Mouse (Mus musculus): ENCODE data around the gene Antxr1. TPM values are rescaled to one million over a fixed set of nuclear protein-coding genes. Genes with fewer than 3 reads are reported as not detected.
A peak's percentile ranks its signal among the peaks of the same experiment; 100 is the strongest.

Antxr1 gene
- polyA plus RNA-seq, 1 experiment from 2014 or later, result 10.3 TPM

GRCm38 (mm10) chr6:87273141-87273540, 62.5 kb downstream of the Antxr1 start:
- ATAC-seq (replicated peaks; ENCODE audit: insufficient number of reproducible peaks, low FRiP score, low TSS enrichment, low read depth) (no peak), DNase-seq (ENCODE audit: low spot score) (no peak)
- Histone ChIP-seq H3K9me3 (replicated peaks; ENCODE audit: control insufficient read depth, low read length) (no peaks in the 10 kb centered on the region), H3K27ac (replicated peaks; ENCODE audit: low read depth, low read length) (no peak overlapping the region), H3K4me3 (ENCODE audit: low read depth, low read length) (no peak overlapping the region), H3K9ac (replicated peaks; ENCODE audit: low read length) (no peak overlapping the region), H3K4me2 (ENCODE audit: low read depth, low read length) (no peak overlapping the region), H3K4me1 (ENCODE audit: control insufficient read depth, insufficient read depth, low read length) (0 out of 2 replicates have a peak, but pooled peaks cover 3% of the 10 kb centered on the region), H3K36me3 (replicated peaks; ENCODE audit: control insufficient read depth, insufficient read depth, low read depth, low read length) (peaks cover 3% of the 10 kb centered on the region; the same call in 1 of the 2 replicates), H3K27me3 (ENCODE audit: control insufficient read depth, insufficient read depth, low read length) (no peaks in the 10 kb centered on the region)
- 76% methylated on average over 4 of the region's 4 CpGs for WGBS

- ATAC-seq (replicated peaks; ENCODE audit: insufficient number of reproducible peaks, low FRiP score, low TSS enrichment, low read depth), result no peak
- 52% methylated on average over 2 of the region's 2 CpGs for WGBS
Observed at GRCm38 (mm10) chr6:87272202-87272601, 63.4 kb downstream of the Antxr1 start.

GRCm38 (mm10) chr6:87270452-87270851, 65.2 kb downstream of the Antxr1 start:
- peak; percentile 54 for DNase-seq (ENCODE audit: low spot score)
- ATAC-seq (replicated peaks; ENCODE audit: insufficient number of reproducible peaks, low FRiP score, low TSS enrichment, low read depth), result no peak

More at GRCm38 (mm10) chr6:87272202-87272601, 63.4 kb downstream of the Antxr1 start:
- no peaks in the 10 kb centered on the region for H3K9me3 ChIP-seq (replicated peaks; ENCODE audit: control insufficient read depth, low read length)
- 0 out of 2 replicates have a peak overlapping the region, but pooled peaks have one; percentile 1 for H3K27ac ChIP-seq (replicated peaks; ENCODE audit: low read depth, low read length)
- H3K4me2 ChIP-seq (ENCODE audit: low read depth, low read length), result no peak overlapping the region
- DNase-seq (ENCODE audit: low spot score), result peak; percentile 74
- H3K27me3 ChIP-seq (ENCODE audit: control insufficient read depth, insufficient read depth, low read length), result no peaks in the 10 kb centered on the region
- peaks cover 3% of the 10 kb centered on the region; the same call in 1 of the 2 replicates for H3K36me3 ChIP-seq (replicated peaks; ENCODE audit: control insufficient read depth, insufficient read depth, low read depth, low read length)
- H3K4me1 ChIP-seq (ENCODE audit: control insufficient read depth, insufficient read depth, low read length), result 0 out of 2 replicates have a peak, but pooled peaks cover 3% of the 10 kb centered on the region
- no peak overlapping the region for H3K4me3 ChIP-seq (ENCODE audit: low read depth, low read length)
- no peak overlapping the region for H3K9ac ChIP-seq (replicated peaks; ENCODE audit: low read length)

GRCm38 (mm10) chr6:87269950-87270349, 65.7 kb downstream of the Antxr1 start:
- no peak overlapping the region for H3K27ac ChIP-seq (replicated peaks; ENCODE audit: low read depth, low read length)
- H3K9me3 ChIP-seq (replicated peaks; ENCODE audit: control insufficient read depth, low read length), result no peaks in the 10 kb centered on the region
- WGBS, result 70% methylated on average over 7 of the region's 7 CpGs
- H3K4me1 ChIP-seq (ENCODE audit: control insufficient read depth, insufficient read depth, low read length), result 0 out of 2 replicates have a peak, but pooled peaks cover 3% of the 10 kb centered on the region
- H3K9ac ChIP-seq (replicated peaks; ENCODE audit: low read length), result no peak overlapping the region
- DNase-seq (ENCODE audit: low spot score), result no peak
- H3K27me3 ChIP-seq (ENCODE audit: control insufficient read depth, insufficient read depth, low read length), result no peaks in the 10 kb centered on the region
- ATAC-seq (replicated peaks; ENCODE audit: insufficient number of reproducible peaks, low FRiP score, low TSS enrichment, low read depth), result no peak
- H3K4me2 ChIP-seq (ENCODE audit: low read depth, low read length), result no peak overlapping the region
- H3K36me3 ChIP-seq (replicated peaks; ENCODE audit: control insufficient read depth, insufficient read depth, low read depth, low read length), result peaks cover 3% of the 10 kb centered on the region; the same call in 1 of the 2 replicates
- no peak overlapping the region for H3K4me3 ChIP-seq (ENCODE audit: low read depth, low read length)

More at GRCm38 (mm10) chr6:87270452-87270851, 65.2 kb downstream of the Antxr1 start:
- Histone ChIP-seq H3K36me3 (replicated peaks; ENCODE audit: control insufficient read depth, insufficient read depth, low read depth, low read length) (peaks cover 3% of the 10 kb centered on the region; the same call in 1 of the 2 replicates), H3K27me3 (ENCODE audit: control insufficient read depth, insufficient read depth, low read length) (no peaks in the 10 kb centered on the region), H3K4me2 (ENCODE audit: low read depth, low read length) (no peak overlapping the region), H3K9ac (replicated peaks; ENCODE audit: low read length) (no peak overlapping the region), H3K4me1 (ENCODE audit: control insufficient read depth, insufficient read depth, low read length) (0 out of 2 replicates have a peak, but pooled peaks cover 3% of the 10 kb centered on the region), H3K4me3 (ENCODE audit: low read depth, low read length) (no peak overlapping the region), H3K27ac (replicated peaks; ENCODE audit: low read depth, low read length) (no peak overlapping the region), H3K9me3 (replicated peaks; ENCODE audit: control insufficient read depth, low read length) (no peaks in the 10 kb centered on the region)
- WGBS, result 32% methylated on average over 7 of the region's 7 CpGs

- no peaks in the 10 kb centered on the region for H3K9me3 ChIP-seq (replicated peaks; ENCODE audit: control insufficient read depth, low read length)
- H3K27me3 ChIP-seq (ENCODE audit: control insufficient read depth, insufficient read depth, low read length), result no peaks in the 10 kb centered on the region
- H3K4me3 ChIP-seq (ENCODE audit: low read depth, low read length), result no peak overlapping the region
- H3K4me1 ChIP-seq (ENCODE audit: control insufficient read depth, insufficient read depth, low read length), result no peaks in the 10 kb centered on the region
- no peaks in the 10 kb centered on the region for H3K36me3 ChIP-seq (replicated peaks; ENCODE audit: control insufficient read depth, insufficient read depth, low read depth, low read length)
- no peak for DNase-seq (ENCODE audit: low spot score)
- H3K9ac ChIP-seq (replicated peaks; ENCODE audit: low read length), result no peak overlapping the region
- ATAC-seq (replicated peaks; ENCODE audit: insufficient number of reproducible peaks, low FRiP score, low TSS enrichment, low read depth), result no peak
- no peak overlapping the region for H3K27ac ChIP-seq (replicated peaks; ENCODE audit: low read depth, low read length)
- WGBS, result 49% methylated on average over 2 of the region's 2 CpGs
- H3K4me2 ChIP-seq (ENCODE audit: low read depth, low read length), result no peak overlapping the region
Observed at GRCm38 (mm10) chr6:87262666-87263065, 73.0 kb downstream of the Antxr1 start.

- WGBS, result 79% methylated on average over 5 of the region's 5 CpGs
Observed at GRCm38 (mm10) chr6:87258976-87259375, 76.6 kb downstream of the Antxr1 start.

GRCm38 (mm10) chr6:87257981-87258775, 77.4 kb downstream of the Antxr1 start:
- 73% methylated on average over 7 of the region's 7 CpGs for WGBS
- no peak overlapping the region for H3K4me2 ChIP-seq (ENCODE audit: low read depth, low read length)
- H3K4me3 ChIP-seq (ENCODE audit: low read depth, low read length), result no peak overlapping the region
- H3K36me3 ChIP-seq (replicated peaks; ENCODE audit: control insufficient read depth, insufficient read depth, low read depth, low read length), result no peaks in the 10 kb centered on the region
- H3K27ac ChIP-seq (replicated peaks; ENCODE audit: low read depth, low read length), result no peak overlapping the region
- DNase-seq (ENCODE audit: low spot score), result no peak
- no peaks in the 10 kb centered on the region for H3K27me3 ChIP-seq (ENCODE audit: control insufficient read depth, insufficient read depth, low read length)
- ATAC-seq (replicated peaks; ENCODE audit: insufficient number of reproducible peaks, low FRiP score, low TSS enrichment, low read depth), result no peak
- H3K4me1 ChIP-seq (ENCODE audit: control insufficient read depth, insufficient read depth, low read length), result no peaks in the 10 kb centered on the region
- H3K9ac ChIP-seq (replicated peaks; ENCODE audit: low read length), result no peak overlapping the region
- H3K9me3 ChIP-seq (replicated peaks; ENCODE audit: control insufficient read depth, low read length), result no peaks in the 10 kb centered on the region

More at GRCm38 (mm10) chr6:87258976-87259375, 76.6 kb downstream of the Antxr1 start:
- no peak for ATAC-seq (replicated peaks; ENCODE audit: insufficient number of reproducible peaks, low FRiP score, low TSS enrichment, low read depth)
- no peaks in the 10 kb centered on the region for H3K9me3 ChIP-seq (replicated peaks; ENCODE audit: control insufficient read depth, low read length)
- H3K27ac ChIP-seq (replicated peaks; ENCODE audit: low read depth, low read length), result no peak overlapping the region
- no peaks in the 10 kb centered on the region for H3K4me1 ChIP-seq (ENCODE audit: control insufficient read depth, insufficient read depth, low read length)
- no peaks in the 10 kb centered on the region for H3K36me3 ChIP-seq (replicated peaks; ENCODE audit: control insufficient read depth, insufficient read depth, low read depth, low read length)
- no peak overlapping the region for H3K4me2 ChIP-seq (ENCODE audit: low read depth, low read length)
- H3K27me3 ChIP-seq (ENCODE audit: control insufficient read depth, insufficient read depth, low read length), result no peaks in the 10 kb centered on the region
- H3K9ac ChIP-seq (replicated peaks; ENCODE audit: low read length), result no peak overlapping the region
- no peak for DNase-seq (ENCODE audit: low spot score)
- H3K4me3 ChIP-seq (ENCODE audit: low read depth, low read length), result no peak overlapping the region

- Histone ChIP-seq H3K4me1 (ENCODE audit: control insufficient read depth, insufficient read depth, low read length) (no peaks in the 10 kb centered on the region), H3K9me3 (replicated peaks; ENCODE audit: control insufficient read depth, low read length) (no peaks in the 10 kb centered on the region), H3K4me2 (ENCODE audit: low read depth, low read length) (no peak overlapping the region), H3K9ac (replicated peaks; ENCODE audit: low read length) (no peak overlapping the region), H3K36me3 (replicated peaks; ENCODE audit: control insufficient read depth, insufficient read depth, low read depth, low read length) (no peaks in the 10 kb centered on the region), H3K4me3 (ENCODE audit: low read depth, low read length) (no peak overlapping the region), H3K27me3 (ENCODE audit: control insufficient read depth, insufficient read depth, low read length) (no peaks in the 10 kb centered on the region), H3K27ac (replicated peaks; ENCODE audit: low read depth, low read length) (no peak overlapping the region)
- WGBS, result 91% methylated on average over 4 of the region's 4 CpGs
- no peak for ATAC-seq (replicated peaks; ENCODE audit: insufficient number of reproducible peaks, low FRiP score, low TSS enrichment, low read depth)
- no peak for DNase-seq (ENCODE audit: low spot score)
Observed at GRCm38 (mm10) chr6:87257471-87257870, 78.2 kb downstream of the Antxr1 start.

Data from embryonic facial prominence, embryonic 11.5 days (tissue).